Mouse (Mus musculus): Measurements from ENCODE around the gene Ap3m1. TPM values are rescaled to one million over a fixed set of nuclear protein-coding genes. Genes with fewer than 3 reads are reported as not detected.

Ap3m1 gene
- polyA plus RNA-seq, 1 experiment = 2.7 TPM

GRCm38 (mm10) chr14:20994475-20994874, 57.8 kb downstream of the Ap3m1 start:
- no peaks in the 10 kb centered on the region for H3K27me3 ChIP-seq (replicated peaks)
- TF ChIP-seq FLI1 (IDR thresholded peaks at IDR 0.05; ENCODE audit: low read length) = no peak
- TF ChIP-seq GATA1 (IDR thresholded peaks at IDR 0.05; ENCODE audit: borderline replicate concordance, low read length) = no peak

DNA sequence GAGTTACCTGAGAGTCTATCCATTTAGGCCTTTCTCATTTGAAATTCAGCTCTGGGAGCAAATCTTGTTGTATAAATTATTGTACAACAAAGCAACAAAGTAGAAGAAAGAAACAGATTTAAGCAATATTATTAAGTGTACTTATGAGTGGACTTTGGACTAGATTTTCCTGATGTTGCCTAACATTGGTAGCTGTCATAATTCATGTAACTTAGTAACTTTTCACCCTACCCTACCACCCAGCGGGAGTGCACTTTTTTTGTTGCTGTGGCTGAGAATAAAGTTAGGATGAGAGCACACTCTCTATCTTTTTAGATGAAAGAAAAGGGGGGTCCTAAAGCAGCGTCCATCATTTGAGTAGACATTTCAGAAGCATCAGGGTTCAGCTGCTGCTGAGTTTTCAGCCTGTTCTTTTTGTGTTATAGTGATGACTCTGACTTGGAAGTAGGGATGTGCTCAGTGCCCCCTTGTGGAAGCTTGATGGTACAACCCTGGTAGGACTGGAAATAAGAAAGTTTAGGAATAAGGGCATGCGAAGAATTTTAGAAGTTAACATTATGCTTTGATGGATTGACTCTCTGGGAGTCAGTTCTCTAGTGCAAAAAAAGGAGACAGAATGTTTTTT, 59.1 kb downstream of the Ap3m1 start:
- no peaks in the 10 kb centered on the region for H3K9me3 ChIP-seq

More at GRCm38 (mm10) chr14:20994475-20994874, 57.8 kb downstream of the Ap3m1 start:
- Histone ChIP-seq H3K36me3 (replicated peaks; ENCODE audit: low read length) (peaks cover 95% of the 10 kb centered on the region), H3K9me3 (no peaks in the 10 kb centered on the region), H3K4me1 (peaks cover 54% of the 10 kb centered on the region), H3K4me3 (replicated peaks) (no peak overlapping the region)

GRCm38 (mm10) chr14:20991492-20991891, 60.8 kb downstream of the Ap3m1 start:
- no peaks in the 10 kb centered on the region for H3K27me3 ChIP-seq (replicated peaks)
- TF ChIP-seq FLI1 (IDR thresholded peaks at IDR 0.05; ENCODE audit: low read length) (no peak), GATA1 (IDR thresholded peaks at IDR 0.05; ENCODE audit: borderline replicate concordance, low read length) (no peak)
- peaks cover 95% of the 10 kb centered on the region for H3K36me3 ChIP-seq (replicated peaks; ENCODE audit: low read length)
- peaks cover 56% of the 10 kb centered on the region for H3K4me1 ChIP-seq
- H3K9me3 ChIP-seq = no peaks in the 10 kb centered on the region
- H3K4me3 ChIP-seq (replicated peaks) = no peak overlapping the region

More for the DNA sequence above, 59.1 kb downstream of the Ap3m1 start:
- TF ChIP-seq GATA1 (IDR thresholded peaks at IDR 0.05; ENCODE audit: borderline replicate concordance, low read length) (no peak), FLI1 (IDR thresholded peaks at IDR 0.05; ENCODE audit: low read length) (no peak)
- H3K27me3 ChIP-seq (replicated peaks) = no peaks in the 10 kb centered on the region
- peaks cover 95% of the 10 kb centered on the region for H3K36me3 ChIP-seq (replicated peaks; ENCODE audit: low read length)
- H3K4me1 ChIP-seq = peaks cover 54% of the 10 kb centered on the region
- H3K4me3 ChIP-seq (replicated peaks) = no peak overlapping the region

GRCm38 (mm10) chr14:20985482-20985881, 66.8 kb downstream of the Ap3m1 start:
- no peaks in the 10 kb centered on the region for H3K9me3 ChIP-seq
- no peak for TF ChIP-seq GATA1 (IDR thresholded peaks at IDR 0.05; ENCODE audit: borderline replicate concordance, low read length)
- no peak for TF ChIP-seq FLI1 (IDR thresholded peaks at IDR 0.05; ENCODE audit: low read length)
- H3K4me1 ChIP-seq = peaks cover 52% of the 10 kb centered on the region
- H3K36me3 ChIP-seq (replicated peaks; ENCODE audit: low read length) = peaks cover 98% of the 10 kb centered on the region
- H3K27me3 ChIP-seq (replicated peaks) = no peaks in the 10 kb centered on the region
- no peak overlapping the region for H3K4me3 ChIP-seq (replicated peaks)

GRCm38 (mm10) chr14:20983832-20984231, 68.5 kb downstream of the Ap3m1 start:
- TF ChIP-seq GATA1 (IDR thresholded peaks at IDR 0.05; ENCODE audit: borderline replicate concordance, low read length) (no peak), FLI1 (IDR thresholded peaks at IDR 0.05; ENCODE audit: low read length) (no peak)
- no peaks in the 10 kb centered on the region for H3K9me3 ChIP-seq
- no peak overlapping the region for H3K4me3 ChIP-seq (replicated peaks)
- H3K4me1 ChIP-seq = peaks cover 57% of the 10 kb centered on the region
- H3K36me3 ChIP-seq (replicated peaks; ENCODE audit: low read length) = peaks cover 96% of the 10 kb centered on the region
- no peaks in the 10 kb centered on the region for H3K27me3 ChIP-seq (replicated peaks)

Other genes with a start within 250 kb of the Ap3m1 start
- 0.35 TPM in 1 of 2 replicates, not detected in the other for gene Plau, start 215.8 kb downstream of the Ap3m1 start, polyA plus RNA-seq (2012; ENCODE audit: insufficient read depth, low replicate concordance)
- gene Vcl, start 123.1 kb downstream of the Ap3m1 start, polyA plus RNA-seq (2012; ENCODE audit: insufficient read depth, low replicate concordance) = 76.3 and 106 TPM in 2 replicates
- gene Adk, start 66 bp upstream of the Ap3m1 start, polyA plus RNA-seq (2012; ENCODE audit: insufficient read depth, low replicate concordance) = 2.1 TPM in 1 of 2 replicates, not detected in the other

All from megakaryocyte, embryonic 14.5 days (primary cell).